Mouse (Mus musculus) intestine, postnatal 0 days (tissue): Measurements from ENCODE around the gene Gm10318. TPM values are rescaled to one million over a fixed set of nuclear protein-coding genes. Genes with fewer than 3 reads are reported as not detected.

ENCODE experiments used
- ATAC-seq: fragments of 200-750 bp; cut with Nextera tagmentation; 2 replicates; pipeline ENCODE4 v1.8.0; 2017; ENCODE audit warnings: mild to moderate bottlenecking, moderate TSS enrichment, moderate library complexity
- H3K27ac ChIP-seq: fragments of 300-500 bp; sonication (generic); 2 replicates; pipeline ENCODE4 v1.5.1; 2014; ENCODE audit warnings: mild to moderate bottlenecking, low read depth, low read length, moderate library complexity
- H3K27me3 ChIP-seq: fragments of 300-500 bp; sonication (generic); replicated peaks from 2 replicates; pipeline ENCODE4 v1.6.1; 2014; ENCODE audit warnings: low read length, mixed read lengths; ENCODE audit not compliant: control insufficient read depth, insufficient read depth
- H3K36me3 ChIP-seq: fragments of 300-500 bp; sonication (generic); 2 replicates; pipeline ENCODE4 v1.6.1; 2014; ENCODE audit warnings: mild to moderate bottlenecking, moderate library complexity; ENCODE audit not compliant: control insufficient read depth, insufficient read depth
- H3K4me1 ChIP-seq: fragments of 300-500 bp; sonication (generic); replicated peaks from 2 replicates; pipeline ENCODE4 v1.6.1; 2014; ENCODE audit warnings: antibody characterized with exemption, low read length, mixed read lengths; ENCODE audit not compliant: control insufficient read depth, insufficient read depth
- H3K4me2 ChIP-seq: fragments of 300-500 bp; sonication (generic); replicated peaks from 2 replicates; pipeline ENCODE4 v1.6.1; 2014; ENCODE audit warnings: low read depth, mild to moderate bottlenecking, moderate library complexity
- H3K4me3 ChIP-seq: fragments of 300-500 bp; sonication (generic); 2 replicates; pipeline ENCODE4 v1.5.1; 2014; ENCODE audit warnings: low read depth, low read length
- H3K9ac ChIP-seq: fragments of 300-500 bp; sonication (generic); 2 replicates; pipeline ENCODE4 v1.6.1; 2014; ENCODE audit warnings: mild to moderate bottlenecking, low read depth, low read length
- H3K9me3 ChIP-seq: fragments of 300-500 bp; sonication (generic); 2 replicates; pipeline ENCODE4 v1.6.1; 2016; ENCODE audit warnings: mixed run types; ENCODE audit not compliant: control insufficient read depth
- CTCF ChIP-seq: sonication (generic); IDR thresholded peaks from 2 replicates; pipeline ENCODE4 v1.5.1; 2016; ENCODE audit warnings: low read depth, mild to moderate bottlenecking, control low read depth, antibody characterized with exemption, moderate library complexity
- WGBS: fragments of 180-500 bp; shearing (Covaris S2); extraction: QIAGEN DNeasy Blood & Tissue Kit; methylation state at CpG from one replicate; pipeline ENCODE4 v1.1.7; 2014; 5-methylcytosine and 5-hydroxymethylcytosine counted together
- polyA plus RNA-seq: library from polyadenylated mRNA; unstranded; fragments of >200 nt; fragmentation: Nextera tagmentation; extraction: Ambion mirVana; gene quantifications from 2 replicates; pipeline ENCODE4 v1.2.1, GENCODE M21; 2015

Gm10318 gene
- not detected in 2 replicates for polyA plus RNA-seq

DNA sequence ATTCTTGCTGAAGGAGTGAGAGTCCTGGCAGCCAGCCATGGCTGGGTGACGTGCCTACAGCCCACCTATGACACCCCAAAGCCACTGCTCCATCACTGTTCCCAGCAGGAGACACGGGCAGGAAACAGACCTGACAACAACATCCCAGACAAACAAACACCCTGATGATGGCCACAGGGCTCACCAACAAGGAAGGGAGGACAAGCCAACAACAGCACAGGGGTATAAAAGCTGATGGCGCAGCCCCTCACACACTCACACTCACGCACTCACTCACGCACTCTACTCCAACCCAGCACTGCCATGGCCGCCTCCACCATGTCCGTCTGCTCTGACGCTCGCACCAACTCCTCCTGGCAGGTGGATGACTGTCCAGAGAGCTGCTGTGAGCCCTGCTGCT lies at the start of gene Gm10318:
Gene Gm10318 (plus strand): TSS at position 301 of the 400 bp plus-strand sequence.
- no peaks in the 10 kb centered on the region for H3K9me3 ChIP-seq
- no peak within 1 kb of the TSS for H3K4me2 ChIP-seq
- no peak within 1 kb of the TSS for H3K9ac ChIP-seq
- H3K27me3 ChIP-seq: no peaks in the 10 kb centered on the region
- H3K4me1 ChIP-seq: no peaks in the 10 kb centered on the region
- no peak within 1 kb of the TSS for H3K27ac ChIP-seq
- no peaks in the 10 kb centered on the region for H3K36me3 ChIP-seq
- TF ChIP-seq CTCF: no peak
- H3K4me3 ChIP-seq: no peak within 1 kb of the TSS
- no peak for ATAC-seq
- 71% methylated on average over 9 of the region's 9 CpGs for WGBS

DNA sequence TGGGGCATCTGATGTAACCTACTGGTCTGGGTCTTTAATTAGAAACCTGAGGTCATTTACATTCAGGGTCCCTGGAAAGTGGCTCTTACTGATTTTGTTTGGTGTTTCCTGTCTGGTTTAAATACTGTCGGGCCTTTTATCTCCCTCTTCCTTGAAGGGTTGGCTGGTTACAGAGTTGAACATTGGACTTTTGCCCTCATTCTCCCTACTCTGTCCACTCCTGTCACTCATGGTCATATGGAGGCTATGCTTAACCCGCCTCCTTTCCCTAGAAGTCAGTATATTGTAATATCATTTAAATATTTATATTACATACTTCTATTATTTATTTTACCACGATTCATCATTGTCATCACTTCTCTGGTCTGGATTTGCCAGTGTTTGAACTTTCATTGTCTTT lies 48.6 kb upstream of the Gm10318 start:
- Histone ChIP-seq H3K4me1 (no peaks in the 10 kb centered on the region), H3K4me2 (no peak overlapping the region), H3K9me3 (no peaks in the 10 kb centered on the region), H3K36me3 (no peaks in the 10 kb centered on the region), H3K27me3 (no peaks in the 10 kb centered on the region), H3K4me3 (no peak overlapping the region), H3K9ac (no peak overlapping the region), H3K27ac (no peak overlapping the region)
- no peak for TF ChIP-seq CTCF
- ATAC-seq: peak; percentile 77; the same call in 1 of the 2 replicates
- WGBS: 39% methylated on average over 3 of the region's 3 CpGs

DNA sequence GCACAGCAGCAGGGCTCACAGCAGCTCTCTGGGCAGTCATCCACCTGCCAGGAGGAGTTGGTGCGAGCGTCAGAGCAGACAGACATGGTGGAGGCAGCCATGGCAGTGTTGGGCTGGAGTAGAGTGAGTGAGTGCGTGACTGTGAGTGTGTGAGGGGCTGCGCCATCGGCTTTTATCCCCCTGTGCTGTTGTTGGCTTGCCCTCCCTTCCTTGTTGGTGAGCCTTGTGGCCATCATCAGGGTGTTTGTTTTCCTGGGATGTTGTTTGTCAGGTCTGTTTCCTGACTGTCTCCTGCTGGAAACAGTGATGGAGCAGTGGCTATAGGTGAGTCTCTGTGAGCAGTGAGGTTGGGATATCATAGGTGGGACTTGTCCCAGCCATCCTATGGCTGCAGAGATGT lies 40.9 kb upstream of the Gm10318 start, which contains the start of gene Gm9507:
Gene Gm9507 (minus strand): TSS at position 101 of the 400 bp plus-strand sequence.
- H3K4me3 ChIP-seq: no peak within 1 kb of the TSS
- no peaks in the 10 kb centered on the region for H3K4me1 ChIP-seq
- H3K9ac ChIP-seq: no peak within 1 kb of the TSS
- H3K27ac ChIP-seq: no peak within 1 kb of the TSS
- no peak within 1 kb of the TSS for H3K4me2 ChIP-seq
- no peaks in the 10 kb centered on the region for H3K9me3 ChIP-seq
- H3K36me3 ChIP-seq: no peaks in the 10 kb centered on the region
- 56% methylated on average over 5 of the region's 5 CpGs for WGBS
- no peak for TF ChIP-seq CTCF
- no peak for ATAC-seq
- no peaks in the 10 kb centered on the region for H3K27me3 ChIP-seq

DNA sequence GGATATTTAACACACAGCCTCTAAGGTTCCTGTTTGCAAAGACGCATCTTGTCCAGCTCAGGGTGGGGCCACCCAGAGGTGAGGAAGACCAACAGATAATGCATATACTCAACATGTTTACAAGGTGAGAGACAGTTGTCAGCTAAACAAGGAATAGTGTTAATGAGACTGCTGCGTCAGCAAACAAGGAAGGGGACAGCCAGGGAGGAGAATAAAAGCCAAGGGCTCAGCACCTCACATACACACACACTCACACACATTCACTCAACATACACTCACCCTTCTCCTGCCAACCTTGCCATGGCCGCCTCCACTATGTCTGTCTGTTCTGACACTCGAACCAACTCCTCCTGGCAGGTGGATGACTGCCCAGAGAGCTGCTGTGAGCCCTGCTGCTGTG lies 38.3 kb upstream of the Gm10318 start, which contains the start of gene Gm2696:
Gene Gm2696 (plus strand): TSS at position 301 of the 400 bp plus-strand sequence.
- Histone ChIP-seq H3K4me2 (no peak within 1 kb of the TSS), H3K4me3 (no peak within 1 kb of the TSS), H3K27ac (no peak within 1 kb of the TSS), H3K9ac (no peak within 1 kb of the TSS), H3K27me3 (no peaks in the 10 kb centered on the region), H3K4me1 (no peaks in the 10 kb centered on the region), H3K36me3 (no peaks in the 10 kb centered on the region), H3K9me3 (no peaks in the 10 kb centered on the region)
- WGBS: 37% methylated on average over 4 of the region's 4 CpGs
- no peak for TF ChIP-seq CTCF
- no peak for ATAC-seq

DNA sequence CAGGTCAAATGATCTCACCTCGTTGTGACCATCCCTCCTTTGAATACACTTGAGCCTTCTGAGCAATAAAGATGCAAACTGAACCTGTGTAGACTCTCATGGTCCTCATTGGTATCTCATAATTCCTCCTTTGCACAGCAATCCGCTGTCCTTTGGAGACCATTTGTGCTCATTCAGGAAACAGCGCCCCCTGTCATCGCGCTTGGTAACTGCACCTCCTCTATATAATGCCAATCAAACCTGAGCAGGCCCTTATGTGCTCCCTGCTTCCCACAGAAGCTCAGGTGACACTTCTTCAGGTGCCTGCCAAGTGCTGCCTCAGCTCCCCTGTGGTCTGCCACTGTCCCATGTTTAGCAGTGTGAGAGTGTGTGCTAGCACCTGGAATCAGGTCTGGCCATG lies 37.1 kb upstream of the Gm10318 start:
- peak; percentile 70 for TF ChIP-seq CTCF
- no peak for ATAC-seq
- Histone ChIP-seq H3K4me3 (no peak overlapping the region), H3K4me1 (no peaks in the 10 kb centered on the region), H3K27ac (no peak overlapping the region), H3K36me3 (no peaks in the 10 kb centered on the region), H3K4me2 (no peak overlapping the region), H3K27me3 (no peaks in the 10 kb centered on the region), H3K9me3 (no peaks in the 10 kb centered on the region), H3K9ac (no peak overlapping the region)
- 32% methylated on average over 5 of the region's 5 CpGs for WGBS

DNA sequence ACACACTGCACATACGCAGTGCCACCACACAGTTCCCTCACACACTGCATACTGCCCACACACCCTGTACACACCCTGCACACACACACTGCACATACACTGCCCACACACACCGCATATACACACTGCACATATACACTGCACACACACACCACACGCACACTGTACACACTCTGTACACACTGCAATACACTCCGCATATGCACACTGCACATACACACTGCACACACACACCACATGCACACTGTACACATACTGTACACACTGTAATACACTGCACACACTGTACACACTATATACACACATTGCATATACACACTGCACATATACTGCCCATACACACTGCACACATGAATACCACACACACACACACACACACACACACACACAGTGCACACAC lies 34.1 kb upstream of the Gm10318 start:
- Histone ChIP-seq H3K4me1 (no peaks in the 10 kb centered on the region), H3K36me3 (no peaks in the 10 kb centered on the region), H3K27me3 (no peaks in the 10 kb centered on the region), H3K9ac (no peak overlapping the region), H3K4me3 (no peak overlapping the region), H3K9me3 (no peaks in the 10 kb centered on the region), H3K4me2 (no peak overlapping the region), H3K27ac (no peak overlapping the region)
- 95% methylated on average over 4 of the region's 4 CpGs for WGBS
- no peak for TF ChIP-seq CTCF
- no peak for ATAC-seq

DNA sequence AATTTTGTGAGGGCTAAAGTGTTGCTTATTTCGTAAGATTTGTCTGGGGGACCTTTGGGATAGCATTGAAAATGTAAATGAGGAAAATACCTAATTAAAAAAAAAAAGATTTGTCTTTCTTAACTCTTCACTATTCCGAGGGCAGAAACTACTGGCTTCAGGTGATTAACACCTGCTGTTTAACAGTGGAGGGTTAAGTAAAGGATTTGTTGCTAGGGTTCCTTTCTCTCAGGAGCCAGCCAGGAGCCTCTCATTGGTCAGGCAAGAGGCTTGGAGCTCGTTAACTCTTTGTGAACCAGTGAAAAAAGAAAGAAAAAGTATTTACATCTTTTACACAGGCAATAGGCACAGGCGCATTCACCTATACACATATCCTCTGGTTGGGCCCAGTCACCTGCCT lies 33.5 kb upstream of the Gm10318 start:
- no peak for ATAC-seq
- 45% methylated on average over 4 of the region's 4 CpGs for WGBS
- H3K9ac ChIP-seq: no peak overlapping the region
- H3K4me1 ChIP-seq: no peaks in the 10 kb centered on the region
- H3K27ac ChIP-seq: no peak overlapping the region
- no peaks in the 10 kb centered on the region for H3K9me3 ChIP-seq
- no peaks in the 10 kb centered on the region for H3K36me3 ChIP-seq
- no peak overlapping the region for H3K4me2 ChIP-seq
- no peak for TF ChIP-seq CTCF
- H3K4me3 ChIP-seq: no peak overlapping the region
- H3K27me3 ChIP-seq: no peaks in the 10 kb centered on the region
